Mouse (Mus musculus) hindbrain, postnatal 0 days (tissue): ENCODE data around the gene Prn. TPM values are rescaled to one million over a fixed set of nuclear protein-coding genes. Genes with fewer than 3 reads are reported as not detected.

Experiments
- ATAC-seq: fragments of 200-750 bp; cut with Nextera tagmentation; 2 replicates; pipeline ENCODE4 v1.8.0; 2017; ENCODE audit warnings: mild to moderate bottlenecking, moderate TSS enrichment, moderate library complexity
- DNase-seq: peaks from one replicate; pipeline ENCODE4 v3.0.0-alpha.2; 2015; ENCODE audit warnings: low spot score
- H3K27ac ChIP-seq: fragments of 300-500 bp; sonication (generic); 2 replicates; pipeline ENCODE4 v1.5.1; 2014; ENCODE audit warnings: mild to moderate bottlenecking
- H3K27me3 ChIP-seq: fragments of 300-500 bp; sonication (generic); 2 replicates; pipeline ENCODE4 v1.6.1; 2014; ENCODE audit warnings: low read length, mixed read lengths; ENCODE audit not compliant: insufficient read depth
- H3K36me3 ChIP-seq: fragments of 300-500 bp; sonication (generic); 2 replicates; pipeline ENCODE4 v1.6.1; 2014; ENCODE audit warnings: low read length, mixed read lengths; ENCODE audit not compliant: insufficient read depth
- H3K4me1 ChIP-seq: fragments of 300-500 bp; sonication (generic); 2 replicates; pipeline ENCODE4 v1.6.1; 2014; ENCODE audit warnings: antibody characterized with exemption, low read length, mixed read lengths; ENCODE audit not compliant: insufficient read depth
- H3K4me2 ChIP-seq: fragments of 300-500 bp; sonication (generic); 2 replicates; pipeline ENCODE4 v1.6.1; 2014; ENCODE audit warnings: low read depth, mild to moderate bottlenecking, low read length, moderate library complexity, mixed read lengths
- H3K4me3 ChIP-seq: fragments of 300-500 bp; sonication (generic); 2 replicates; pipeline ENCODE4 v1.5.1; 2014; ENCODE audit warnings: low read length
- H3K9ac ChIP-seq: fragments of 300-500 bp; sonication (generic); replicated peaks from 2 replicates; pipeline ENCODE4 v1.6.1; 2014; ENCODE audit warnings: mild to moderate bottlenecking, low read length, moderate library complexity, mixed read lengths
- H3K9me3 ChIP-seq: fragments of 300-500 bp; sonication (generic); 2 replicates; pipeline ENCODE4 v1.6.1; 2016; ENCODE audit warnings: low read length, mixed read lengths
- CTCF ChIP-seq: IDR thresholded peaks from 2 replicates; pipeline ENCODE4 v1.5.1; 2016; ENCODE audit warnings: antibody characterized with exemption, control low read depth, low read depth
- WGBS: fragments of 180-500 bp; shearing (Covaris S2); extraction: QIAGEN DNeasy Blood & Tissue Kit; methylation state at CpG from one replicate; pipeline ENCODE4 v1.1.7; 2014; 5-methylcytosine and 5-hydroxymethylcytosine counted together
- polyA plus RNA-seq: library from polyadenylated mRNA; unstranded; fragments of >200 nt; fragmentation: Nextera tagmentation; extraction: Ambion mirVana; gene quantifications from 2 replicates; pipeline ENCODE4 v1.2.1, GENCODE M21; 2015
- total RNA-seq: library from RNA; depleted of rRNA; stranded (reverse); fragments of >200 nt; gene quantifications from 2 replicates; pipeline ENCODE4 v1.2.3, GENCODE M21; 2014; rRNA removed

Gene Prn
- total and polyA plus RNA-seq, 2 experiments from 2014 or later, result 0.25 TPM; not detected in 1

- no peaks in the 10 kb centered on the region for H3K27me3 ChIP-seq
- TF ChIP-seq CTCF, result no peak
- H3K9ac ChIP-seq, result no peak overlapping the region
- no peak overlapping the region for H3K4me2 ChIP-seq
- DNase-seq, result no peak
- no peak overlapping the region for H3K27ac ChIP-seq
- ATAC-seq, result no peak
- H3K4me1 ChIP-seq, result no peaks in the 10 kb centered on the region
- H3K9me3 ChIP-seq, result no peaks in the 10 kb centered on the region
- no peak overlapping the region for H3K4me3 ChIP-seq
- 84% methylated on average over 13 of the region's 13 CpGs for WGBS
- H3K36me3 ChIP-seq, result peaks cover 25% of the 10 kb centered on the region
These were observed 92.1 kb downstream of the Prn start for GRCm38 (mm10) chr2:132001696-132002334.

GRCm38 (mm10) chr2:132003916-132004315 lies 94.2 kb downstream of the Prn start:
- WGBS, result 88% methylated on average over 5 of the region's 5 CpGs
- Histone ChIP-seq H3K4me2 (no peak overlapping the region), H3K9me3 (no peaks in the 10 kb centered on the region), H3K36me3 (peaks cover 25% of the 10 kb centered on the region), H3K4me3 (no peak overlapping the region), H3K27me3 (no peaks in the 10 kb centered on the region), H3K27ac (no peak overlapping the region), H3K4me1 (no peaks in the 10 kb centered on the region), H3K9ac (no peak overlapping the region)
- ATAC-seq (no peak), DNase-seq (no peak)
- no peak for TF ChIP-seq CTCF

- ATAC-seq (no peak), DNase-seq (no peak)
- WGBS, result 82% methylated on average over 9 of the region's 9 CpGs
- no peak overlapping the region for H3K4me2 ChIP-seq
- no peaks in the 10 kb centered on the region for H3K27me3 ChIP-seq
- no peak overlapping the region for H3K27ac ChIP-seq
- TF ChIP-seq CTCF, result no peak
- H3K9me3 ChIP-seq, result no peaks in the 10 kb centered on the region
- H3K4me3 ChIP-seq, result no peak overlapping the region
- H3K4me1 ChIP-seq, result no peaks in the 10 kb centered on the region
- H3K36me3 ChIP-seq, result peaks cover 25% of the 10 kb centered on the region
- H3K9ac ChIP-seq, result no peak overlapping the region
These were observed 94.9 kb downstream of the Prn start for GRCm38 (mm10) chr2:132004495-132005136.

- Histone ChIP-seq H3K9me3 (no peaks in the 10 kb centered on the region), H3K27ac (no peak overlapping the region), H3K4me2 (no peak overlapping the region), H3K27me3 (no peaks in the 10 kb centered on the region), H3K4me1 (no peaks in the 10 kb centered on the region), H3K9ac (no peak overlapping the region), H3K36me3 (peaks cover 25% of the 10 kb centered on the region), H3K4me3 (no peak overlapping the region)
- no peak for TF ChIP-seq CTCF
- no peak for ATAC-seq
- no peak for DNase-seq
- 85% methylated on average over 4 of the region's 4 CpGs for WGBS
These were observed 95.7 kb downstream of the Prn start for GRCm38 (mm10) chr2:132005445-132005844.

Other genes starting within 250 kb of the Prn start
- gene Erv3, start 50.2 kb upstream of the Prn start, total RNA-seq, result not detected in 2 replicates
- gene Erv3, start 50.2 kb upstream of the Prn start, polyA plus RNA-seq, result 0.04 TPM in 1 of 2 replicates, not detected in the other
- 203 and 212 TPM in 2 replicates for gene Prnp, start within 50 bp of the Prn start, total RNA-seq
- 227 and 234 TPM in 2 replicates for gene Prnp, start within 50 bp of the Prn start, polyA plus RNA-seq
- 4.4 and 5.6 TPM in 2 replicates for gene Prnd, start 40.9 kb downstream of the Prn start, total RNA-seq
- 6.4 and 7.2 TPM in 2 replicates for gene Prnd, start 40.9 kb downstream of the Prn start, polyA plus RNA-seq
- gene Rassf2, start 120.3 kb downstream of the Prn start, total RNA-seq, result 39.1 and 39.8 TPM in 2 replicates
- gene Rassf2, start 120.3 kb downstream of the Prn start, polyA plus RNA-seq, result 18.7 and 19.0 TPM in 2 replicates
- 62.6 and 83.1 TPM in 2 replicates for gene Slc23a2, start 235.2 kb downstream of the Prn start, total RNA-seq
- 43.0 and 49.4 TPM in 2 replicates for gene Slc23a2, start 235.2 kb downstream of the Prn start, polyA plus RNA-seq